Mouse (Mus musculus) T-helper 2 cell (primary cell): ENCODE data around the gene Trip4.

ENCODE experiments used
- in situ Hi-C: fragments of 300-600 bp; cut with MboI, MseI; formaldehyde crosslinking; loops from one replicate; pipeline ENCODE4 v1.15.1; 2025; ENCODE audit warnings: high pct_unique_total_duplicates

The Trip4 gene

GRCm38 (mm10) chr9:65908394-65909300, at the start of gene Trip4, which contains the start of gene Csnk1g1:
TSS of gene Trip4 (minus strand) at chr9:65908794.
TSS of gene Csnk1g1 (plus strand) at chr9:65908924.
- in situ Hi-C loops, result no loop called here

- in situ Hi-C loops, result loop anchor here (25.0 kb wide), 1 partner anchor 1186 kb away; no protein-coding TSS in a partner anchor
Measured at GRCm38 (mm10) chr9:65951082-65951587, 42.5 kb upstream of the Trip4 start.

- in situ Hi-C loops, result no loop called here
Measured at GRCm38 (mm10) chr9:65937566-65937965, 29.0 kb upstream of the Trip4 start.

GRCm38 (mm10) chr9:65929826-65930225, 21.2 kb upstream of the Trip4 start:
- in situ Hi-C loops, result loop anchor here (5.0 kb wide), 1 partner anchor 37 kb away; no protein-coding TSS in a partner anchor

GRCm38 (mm10) chr9:65928456-65928855, 19.9 kb upstream of the Trip4 start:
- in situ Hi-C loops, result no loop called here

GRCm38 (mm10) chr9:65917015-65917414, 8.4 kb upstream of the Trip4 start:
- in situ Hi-C loops, result no loop called here

GRCm38 (mm10) chr9:65913976-65914375, 5.4 kb upstream of the Trip4 start:
- in situ Hi-C loops, result no loop called here

- in situ Hi-C loops, result no loop called here
Measured at GRCm38 (mm10) chr9:65909837-65910236, 1.2 kb upstream of the Trip4 start.

GRCm38 (mm10) chr9:65909301-65909801, 757 bp upstream of the Trip4 start:
- in situ Hi-C loops, result no loop called here

GRCm38 (mm10) chr9:65903419-65903818, 5.2 kb downstream of the Trip4 start:
- in situ Hi-C loops, result no loop called here

GRCm38 (mm10) chr9:65902879-65903278, 5.7 kb downstream of the Trip4 start:
- in situ Hi-C loops, result no loop called here

GRCm38 (mm10) chr9:65896977-65897376, 11.6 kb downstream of the Trip4 start:
- in situ Hi-C loops, result no loop called here

GRCm38 (mm10) chr9:65891126-65891525, 17.5 kb downstream of the Trip4 start:
- in situ Hi-C loops, result no loop called here

- in situ Hi-C loops, result no loop called here
Measured at GRCm38 (mm10) chr9:65890143-65890628, 18.4 kb downstream of the Trip4 start, which contains the start of gene Pclaf. TSS of gene Pclaf (plus strand) at chr9:65890237.

GRCm38 (mm10) chr9:65884564-65885315, 23.9 kb downstream of the Trip4 start:
- in situ Hi-C loops, result no loop called here

GRCm38 (mm10) chr9:65859656-65860055, 48.9 kb downstream of the Trip4 start:
- in situ Hi-C loops, result no loop called here

GRCm38 (mm10) chr9:65850203-65850602, 58.4 kb downstream of the Trip4 start:
- in situ Hi-C loops, result no loop called here

- in situ Hi-C loops, result loop anchor here (5.0 to 10.0 kb wide), 2 partner anchors 101 to 183 kb away; partner anchors contain the start of gene Oaz2
Measured at GRCm38 (mm10) chr9:65848154-65848553, 60.4 kb downstream of the Trip4 start.

GRCm38 (mm10) chr9:65844421-65845165, 64.0 kb downstream of the Trip4 start:
- in situ Hi-C loops, result loop anchor here (5.0 to 10.0 kb wide), 2 partner anchors 97 to 180 kb away; partner anchors contain the start of gene Oaz2

- in situ Hi-C loops, result loop anchor here (10.0 kb wide), 1 partner anchor 175 kb away; the partner anchor contains the start of gene Oaz2
Measured at GRCm38 (mm10) chr9:65839841-65840240, 68.8 kb downstream of the Trip4 start.

- in situ Hi-C loops, result no loop called here
Measured at GRCm38 (mm10) chr9:65836916-65837315, 71.7 kb downstream of the Trip4 start.
